Mouse (Mus musculus) skeletal muscle tissue, postnatal 0 days (tissue): Measurements from ENCODE around the gene Pebp1. TPM values are rescaled to one million over a fixed set of nuclear protein-coding genes. Genes with fewer than 3 reads are reported as not detected.

Experiments used
- polyA plus RNA-seq: library from polyadenylated mRNA; unstranded; fragments of >200 nt; fragmentation: Nextera tagmentation; extraction: Ambion mirVana; gene quantifications from 2 replicates; pipeline ENCODE4 v1.2.1, GENCODE M21; 2015

Gene Pebp1
- polyA plus RNA-seq = 359 and 398 TPM in 2 replicates

DNA sequence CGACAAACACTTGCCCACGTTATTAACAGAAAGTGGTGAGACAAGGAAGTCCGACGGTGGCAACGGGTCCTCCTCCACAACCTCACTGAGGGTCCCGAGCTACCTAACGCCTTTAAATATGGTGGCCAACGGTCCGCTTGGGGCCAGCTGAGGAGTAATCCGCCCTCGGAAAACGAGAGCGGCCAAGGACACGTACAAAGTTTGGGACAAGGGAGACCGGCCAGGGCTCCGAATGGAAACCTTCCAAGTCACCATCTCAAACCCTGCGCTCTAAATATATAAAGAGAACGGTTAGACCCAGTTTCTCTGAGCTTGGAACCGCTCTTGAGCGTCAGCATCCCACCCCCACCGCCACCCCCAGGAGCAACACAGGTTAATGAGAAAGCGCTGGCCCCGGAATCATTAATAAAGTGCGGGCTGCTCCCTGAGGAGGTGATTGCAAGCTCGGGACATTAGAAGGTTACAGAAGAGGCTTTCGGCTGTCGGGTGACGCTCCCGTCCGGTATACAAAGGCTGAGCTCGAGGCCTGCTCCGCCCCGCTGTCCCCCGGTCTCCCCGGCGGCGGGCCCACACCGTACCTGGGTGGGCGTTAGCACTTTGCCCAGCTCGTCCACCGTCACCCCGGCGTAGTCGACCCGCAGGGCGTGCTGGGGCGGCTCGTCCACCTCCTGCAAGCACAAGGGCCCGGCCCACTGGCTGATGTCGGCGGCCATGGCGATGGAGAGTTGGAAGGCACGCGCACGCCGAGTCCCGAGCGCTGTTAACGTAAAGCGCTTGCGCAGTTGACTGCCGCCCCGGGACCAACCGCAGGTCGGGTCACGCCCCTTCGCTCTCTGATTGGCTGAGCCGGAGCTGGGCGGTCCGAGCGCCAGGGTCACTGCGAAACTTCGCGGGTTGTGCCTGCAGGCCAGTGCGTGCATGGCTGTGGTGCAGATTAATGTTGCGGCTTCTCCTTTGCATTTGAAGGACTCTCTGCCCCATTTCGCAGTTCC, at the start of gene Pebp1:
TSS of gene Pebp1 (minus strand) at position 795 of the 992 bp plus-strand sequence.

DNA sequence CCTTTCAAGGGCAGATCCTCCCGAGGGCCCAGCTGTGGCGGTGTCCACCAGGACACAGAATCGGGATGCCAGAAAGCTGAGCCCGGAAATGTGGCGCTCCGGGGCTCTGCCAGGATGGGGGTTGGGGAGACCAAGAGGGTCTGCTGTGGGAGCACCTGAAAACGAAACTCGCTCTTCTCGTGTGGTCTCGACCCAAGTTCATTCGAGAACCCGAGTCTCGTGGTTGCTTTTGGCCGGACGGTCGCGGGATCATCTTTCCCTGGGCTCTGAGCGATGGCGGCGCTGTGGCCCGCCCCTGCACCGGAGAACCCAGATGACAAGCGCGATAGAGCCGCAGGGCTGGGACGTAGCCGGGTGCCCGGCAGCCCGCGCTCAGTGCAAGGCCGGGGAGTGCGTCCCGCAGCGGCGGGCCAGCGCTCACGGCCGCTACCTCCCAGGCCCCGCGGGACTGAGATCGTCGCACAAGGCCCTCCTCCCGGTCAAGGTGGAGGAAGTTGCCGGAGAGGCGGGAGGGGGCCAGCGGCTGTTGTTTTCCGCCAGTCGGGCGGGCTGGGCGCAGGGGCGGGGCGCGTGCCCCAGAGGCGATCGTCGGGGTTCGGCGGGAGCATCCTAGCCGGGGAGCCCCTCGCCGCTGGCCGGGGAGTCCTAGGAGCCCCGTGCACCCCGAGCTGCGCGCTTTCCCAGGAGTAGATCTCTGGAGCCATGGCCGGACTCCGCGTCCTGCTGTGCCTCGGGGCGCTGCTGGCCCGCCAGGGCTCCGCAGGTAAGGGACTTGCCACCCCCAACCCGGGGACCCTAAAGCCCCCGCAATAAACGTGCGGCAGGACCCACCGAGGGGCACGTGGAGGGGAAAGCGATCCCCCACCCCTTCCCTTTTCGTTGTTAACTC, 31.6 kb upstream of the Pebp1 start, which contains the start of gene Vsig10:
TSS of gene Vsig10 (plus strand) at position 343 of the 889 bp plus-strand sequence.

Other genes with a start within 250 kb of the Pebp1 start
- gene Suds3, start 171.5 kb downstream of the Pebp1 start, polyA plus RNA-seq = 28.9 and 34.9 TPM in 2 replicates
- gene Taok3, start 167.5 kb downstream of the Pebp1 start, polyA plus RNA-seq = 9.5 and 11.2 TPM in 2 replicates
- gene Vsig10, start 31.5 kb upstream of the Pebp1 start, polyA plus RNA-seq = 5.4 and 7.0 TPM in 2 replicates
- 67.3 and 74.0 TPM in 2 replicates for gene Wsb2, start 69.7 kb upstream of the Pebp1 start, polyA plus RNA-seq
- gene Rfc5, start 101.4 kb upstream of the Pebp1 start, polyA plus RNA-seq = 13.8 and 15.9 TPM in 2 replicates
- 0.15 and 0.24 TPM in 2 replicates for gene Ksr2, start 126.4 kb upstream of the Pebp1 start, polyA plus RNA-seq